Mouse (Mus musculus) bone marrow macrophage, adult 2 months (primary cell): ENCODE data around the gene Sgcg.

Source experiments
- CTCF ChIP-seq: IDR thresholded peaks from 2 replicates; pipeline ENCODE4 v1.5.1; 2012; ENCODE audit warnings: low read depth, mild to moderate bottlenecking, low read length, moderate library complexity
- POLR2A ChIP-seq: IDR thresholded peaks from 2 replicates; pipeline ENCODE4 v1.6.1; 2012; ENCODE audit warnings: mild to moderate bottlenecking, low read depth, low read length, borderline replicate concordance

GRCm38 (mm10) chr14:61172548-61173158 lies 85.6 kb downstream of the Sgcg start:
- TF ChIP-seq CTCF (no peak), POLR2A (no peak)
